Mouse (Mus musculus): Measurements from ENCODE around the gene Klhdc8a. TPM values are rescaled to one million over a fixed set of nuclear protein-coding genes. Genes with fewer than 3 reads are reported as not detected.
A peak's percentile ranks its signal among the peaks of the same experiment; 100 is the strongest.
"Not testable (repeated sequence)": the region's sequence is repeated elsewhere in the genome, so short reads cannot be mapped to it uniquely, and the experiment has no call there.

Klhdc8a gene
- 1 to 10 TPM; 3.0 to 3.3 TPM for total RNA-seq (2021)

DNA sequence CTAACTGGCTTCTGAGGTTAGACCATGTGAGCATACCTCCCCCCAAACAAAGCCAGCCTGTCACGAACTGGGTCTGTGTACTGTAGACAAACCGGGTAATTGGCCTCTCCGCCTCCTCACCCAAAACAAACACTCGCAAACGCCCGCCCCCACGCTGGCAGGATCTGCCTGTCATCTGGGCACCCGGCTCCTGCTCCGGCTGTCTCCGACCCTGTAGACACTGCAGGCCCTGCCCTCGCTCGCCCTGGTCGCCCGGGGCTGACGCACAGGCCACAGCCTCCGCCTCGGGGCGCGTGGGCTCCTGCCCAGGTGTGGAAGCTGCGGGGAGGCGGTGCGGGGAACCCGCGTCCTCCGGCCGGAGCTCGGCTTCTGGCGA is at the start of gene Klhdc8a:
TSS of gene Klhdc8a (plus strand) at position 202 of the 376 bp plus-strand sequence.
- peak; percentile 43 to 50 for DNase-seq

DNA sequence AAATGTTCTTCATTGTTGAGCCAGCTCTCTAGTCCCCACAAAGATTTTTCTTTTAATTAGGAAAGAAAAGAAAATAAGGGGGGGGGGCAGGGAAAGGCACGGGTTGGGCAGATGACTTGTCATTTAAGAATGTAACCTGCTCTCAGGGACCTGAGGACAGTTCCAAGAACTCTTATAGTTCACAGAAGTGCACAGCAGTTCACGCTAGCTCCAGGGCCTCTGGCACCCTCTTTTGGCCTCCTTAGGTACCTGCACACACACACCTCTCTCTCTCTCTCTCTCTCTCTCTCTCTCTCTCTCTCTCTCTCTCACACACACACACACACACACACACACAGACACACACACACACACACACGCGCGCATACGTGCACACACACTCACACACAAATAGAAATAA is 44.0 kb upstream of the Klhdc8a start:
- no peak for DNase-seq

DNA sequence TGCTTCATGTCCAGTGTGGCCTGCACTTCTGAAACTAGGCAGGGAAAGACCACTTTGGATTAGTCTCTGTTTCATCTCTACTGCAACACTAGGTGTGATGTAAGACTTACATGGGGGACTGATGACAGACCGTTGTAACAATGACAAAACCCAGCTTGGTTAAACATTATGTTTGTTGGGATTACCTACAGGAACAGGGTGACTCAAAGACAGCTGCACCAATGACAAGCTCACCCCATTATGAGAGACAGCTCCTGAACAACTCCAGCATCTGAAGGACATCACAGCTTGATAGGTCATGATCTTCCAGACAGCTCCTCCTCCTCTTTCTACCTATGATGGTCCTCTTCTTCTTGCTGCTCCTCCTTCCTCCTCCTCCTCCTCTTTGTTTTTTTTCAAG is 38.1 kb upstream of the Klhdc8a start:
- no peak for DNase-seq

DNA sequence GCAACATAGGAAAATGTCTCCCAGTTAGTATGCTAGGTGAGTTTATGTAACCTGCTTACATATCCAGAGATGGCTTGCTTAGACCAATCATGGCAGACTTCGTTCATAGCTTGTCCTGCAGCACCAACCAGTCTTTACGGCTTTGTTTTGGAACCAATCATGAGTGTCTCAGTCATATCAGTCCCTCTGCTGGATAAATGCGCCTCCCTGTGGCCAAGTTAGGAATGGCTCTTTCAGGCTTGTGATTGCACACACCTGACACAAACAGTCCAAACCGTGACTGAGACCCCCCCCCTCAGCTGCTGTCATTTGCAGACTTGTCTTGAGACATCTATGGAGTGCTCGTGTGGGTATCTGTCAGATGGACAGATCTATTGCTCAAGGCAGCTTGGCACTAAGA is 37.4 kb upstream of the Klhdc8a start:
- no peak for DNase-seq

DNA sequence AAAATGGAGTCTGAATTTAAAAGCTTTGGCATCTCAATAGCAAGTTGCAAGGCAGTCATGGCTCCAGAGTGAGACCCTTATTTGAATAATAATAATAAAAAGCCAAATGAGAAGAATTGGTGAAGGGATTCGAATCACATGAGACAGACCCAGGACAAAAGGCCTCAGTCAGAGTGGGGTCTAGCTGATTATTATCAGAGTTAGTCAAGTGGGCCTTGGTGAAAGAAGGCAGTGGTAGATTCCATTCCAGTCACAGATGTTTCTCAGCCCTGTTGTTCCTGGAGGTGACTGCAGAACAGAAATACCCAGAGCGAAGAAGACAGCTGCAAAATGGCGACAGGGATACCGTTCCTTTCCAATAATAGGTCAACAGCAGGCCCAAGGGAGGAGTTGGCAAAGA is 34.8 kb upstream of the Klhdc8a start:
- no peak for DNase-seq

DNA sequence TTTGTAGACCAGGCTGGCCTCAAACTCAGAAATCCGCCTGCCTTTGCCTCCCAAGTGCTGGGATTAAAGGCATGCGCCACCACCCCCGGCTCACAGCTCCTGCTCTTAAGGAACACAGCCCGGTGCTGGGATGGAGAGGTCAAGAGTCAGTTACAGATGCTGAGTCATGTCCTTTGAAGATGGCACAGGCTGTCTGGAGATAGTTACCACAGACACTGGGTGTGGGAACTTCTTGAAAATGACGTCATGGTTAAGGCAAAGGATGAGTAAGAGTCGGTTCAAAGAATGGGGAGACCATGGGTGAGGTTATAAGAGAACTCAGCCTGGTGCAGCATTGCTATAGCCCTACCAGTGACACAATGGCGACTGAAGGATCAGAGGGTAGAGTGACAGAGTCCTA is 33.8 kb upstream of the Klhdc8a start:
- DNase-seq = no peak

DNA sequence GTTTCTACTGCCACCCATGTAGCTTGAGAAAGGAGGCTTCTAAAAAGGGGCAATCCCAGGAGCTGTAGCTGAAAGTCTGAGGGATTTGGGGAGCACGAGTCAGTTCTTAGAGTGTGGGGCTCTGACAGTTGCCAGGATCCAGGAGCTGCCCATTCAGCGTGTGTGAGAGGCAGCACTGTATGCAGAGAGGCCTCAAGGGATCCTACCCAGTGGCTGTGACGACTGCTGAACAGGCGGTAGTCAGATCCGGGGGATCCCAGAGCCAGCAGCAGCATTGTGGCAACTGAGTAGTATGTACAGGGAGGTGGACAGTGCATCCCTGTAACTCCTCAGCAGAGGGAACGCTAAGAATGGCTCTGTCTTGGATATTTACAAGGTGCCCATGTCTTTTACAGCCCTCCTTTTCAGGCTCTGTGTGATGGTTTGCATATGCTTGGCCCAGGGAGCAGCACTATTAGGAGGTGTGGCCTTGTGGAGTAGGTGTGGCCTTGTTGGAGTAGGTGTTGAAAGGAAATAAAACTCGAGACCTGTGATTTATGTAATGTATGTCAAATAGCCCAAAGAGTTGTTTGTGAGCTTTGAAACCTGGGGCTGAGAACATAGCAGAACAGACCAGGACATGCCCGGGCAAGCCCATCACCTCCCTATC is 33.1 kb upstream of the Klhdc8a start:
- no peak for DNase-seq

DNA sequence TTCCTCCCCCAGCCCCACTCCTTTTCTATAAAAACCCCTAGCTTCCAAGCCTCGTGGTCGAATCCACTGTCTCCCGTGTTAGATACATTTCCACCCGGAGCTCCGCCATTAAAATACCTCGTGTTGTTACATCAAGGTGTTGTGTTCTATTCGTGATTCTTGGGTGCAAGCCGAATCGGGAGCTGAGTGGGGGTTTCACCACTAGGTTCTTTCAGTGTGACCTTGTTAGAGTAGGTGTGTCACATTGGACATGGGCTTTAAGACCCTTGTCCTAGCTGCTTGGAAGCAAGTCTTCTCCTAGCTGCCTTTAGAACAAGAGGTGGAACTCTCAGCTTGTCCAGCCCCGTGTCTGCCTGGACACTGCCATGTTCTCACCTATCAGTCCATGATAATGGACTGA is 32.5 kb upstream of the Klhdc8a start:
- no peak for DNase-seq

DNA sequence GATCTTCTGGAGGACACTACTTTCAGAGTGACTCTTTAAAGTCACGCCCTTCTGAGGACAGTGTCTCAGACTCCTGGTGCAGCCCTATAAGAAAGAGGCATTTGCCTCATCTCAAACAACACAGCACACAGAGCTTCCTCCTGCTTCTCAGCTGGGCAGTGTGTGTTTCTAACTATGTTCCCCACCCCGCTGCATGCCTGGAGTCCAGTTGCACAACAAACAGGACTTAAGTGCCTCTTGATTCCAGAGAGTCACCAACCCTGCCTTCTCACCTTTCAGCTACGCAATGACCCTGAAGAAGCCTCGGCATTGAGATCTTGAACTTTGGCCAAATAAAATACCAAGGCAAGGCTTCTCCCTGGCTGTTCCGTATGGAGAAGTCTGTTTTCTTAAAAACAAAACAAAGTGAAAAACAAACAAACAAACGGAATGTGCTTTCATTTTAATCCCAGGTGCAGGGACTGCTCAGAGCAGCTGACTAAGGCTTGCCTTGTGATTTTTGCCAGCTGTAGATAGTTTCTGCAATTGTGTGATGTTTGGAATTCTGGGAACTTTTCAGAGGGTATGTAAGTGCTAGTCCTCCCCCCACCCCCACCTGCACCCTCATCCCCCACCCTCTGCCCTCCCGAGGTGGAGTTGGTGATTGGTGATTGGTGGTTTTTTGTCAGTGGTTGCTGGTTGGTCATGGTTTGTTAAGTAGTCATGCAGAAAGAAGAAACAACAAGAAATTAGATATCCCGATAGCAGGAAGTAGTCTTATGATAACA is 31.5 kb upstream of the Klhdc8a start:
- no peak for DNase-seq

DNA sequence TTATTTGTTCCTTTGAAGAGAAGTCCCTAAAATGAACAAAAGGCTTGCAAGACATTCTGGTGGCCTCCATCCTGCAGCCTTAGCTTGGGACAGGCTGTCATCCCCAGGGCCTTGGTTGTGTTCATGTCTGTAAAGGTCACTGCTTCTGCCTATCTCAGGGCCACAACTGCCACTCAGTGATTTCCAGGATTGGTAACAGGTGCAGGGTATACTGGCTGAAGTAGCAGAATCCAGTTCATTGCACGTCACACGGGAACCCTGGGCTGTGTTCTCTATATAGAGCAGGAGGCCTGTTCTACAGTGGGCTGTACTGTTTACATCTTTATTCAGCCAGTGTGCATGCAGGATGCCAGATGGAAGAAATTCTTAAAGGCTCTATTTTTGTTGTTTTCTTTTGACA is 30.5 kb upstream of the Klhdc8a start:
- no peak for DNase-seq

DNA sequence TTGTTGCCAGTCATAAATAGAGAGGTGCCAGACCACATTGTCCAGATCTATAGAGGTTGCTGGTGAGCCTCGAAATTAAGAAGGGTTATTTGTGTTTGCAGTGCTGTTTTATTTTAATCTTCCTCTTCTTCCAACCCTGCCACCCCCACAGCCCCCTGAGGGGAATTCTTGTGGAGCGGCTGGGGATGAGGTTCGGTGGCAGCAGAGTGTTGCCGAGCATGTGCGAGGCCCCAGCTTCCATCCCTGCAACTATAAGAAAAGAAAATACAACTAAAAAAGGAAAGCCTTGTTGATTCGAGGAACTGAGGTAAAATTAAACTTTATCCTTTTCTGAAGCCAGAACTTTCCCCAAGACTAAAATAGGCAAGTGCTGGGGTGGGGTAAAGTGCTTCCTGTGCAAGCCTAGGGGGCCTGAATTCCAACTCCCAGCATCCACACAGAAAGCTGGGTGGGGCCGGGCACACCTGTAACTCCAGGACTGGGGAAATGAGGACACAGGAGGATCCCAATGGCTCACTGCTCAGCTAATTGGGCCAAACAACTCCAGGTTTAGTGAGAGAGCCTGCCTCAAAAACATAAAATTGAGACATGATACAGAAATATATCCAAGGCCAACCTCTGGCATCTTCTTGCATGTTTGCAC is 29.9 kb upstream of the Klhdc8a start:
- no peak for DNase-seq

DNA sequence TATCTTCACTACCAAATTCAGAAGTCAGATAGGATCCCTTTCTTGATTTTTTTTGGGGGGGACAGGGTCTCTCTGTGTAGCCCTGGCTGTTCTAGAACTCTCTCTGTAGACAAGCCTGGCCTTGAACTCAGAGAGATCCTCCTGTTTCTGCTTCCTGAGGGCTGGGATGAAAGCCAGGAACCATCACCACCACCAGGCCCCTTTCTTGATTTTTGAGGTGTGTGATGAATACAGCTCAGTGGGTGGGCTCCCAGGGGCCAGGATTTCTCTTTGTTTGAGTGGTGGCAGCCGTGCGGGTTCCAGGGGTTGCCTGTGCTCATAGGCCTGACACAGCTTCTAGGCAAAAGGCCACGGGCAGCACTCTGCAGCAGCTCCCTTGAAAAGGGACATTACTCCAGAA is 27.2 kb upstream of the Klhdc8a start:
- DNase-seq = no peak

DNA sequence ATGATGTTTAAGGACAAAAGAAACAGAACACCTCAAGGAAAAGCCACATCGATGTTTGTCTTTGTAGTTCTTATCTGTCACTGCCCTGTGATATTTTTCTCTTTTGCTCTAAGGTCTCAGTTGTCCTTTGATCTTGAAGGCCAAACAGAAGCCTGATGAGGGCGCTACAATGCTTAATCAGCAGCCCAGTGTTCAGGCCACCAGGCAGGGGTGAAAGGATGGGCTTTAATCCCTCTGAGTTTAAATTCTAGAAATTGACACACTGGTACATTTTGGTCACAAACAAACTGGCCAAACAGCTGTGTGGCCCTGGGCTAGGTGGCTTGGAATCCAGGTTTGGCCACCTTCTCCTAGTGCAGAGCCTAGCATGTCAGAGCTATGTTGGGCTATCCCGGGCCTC is 21.7 kb upstream of the Klhdc8a start:
- no peak for DNase-seq

DNA sequence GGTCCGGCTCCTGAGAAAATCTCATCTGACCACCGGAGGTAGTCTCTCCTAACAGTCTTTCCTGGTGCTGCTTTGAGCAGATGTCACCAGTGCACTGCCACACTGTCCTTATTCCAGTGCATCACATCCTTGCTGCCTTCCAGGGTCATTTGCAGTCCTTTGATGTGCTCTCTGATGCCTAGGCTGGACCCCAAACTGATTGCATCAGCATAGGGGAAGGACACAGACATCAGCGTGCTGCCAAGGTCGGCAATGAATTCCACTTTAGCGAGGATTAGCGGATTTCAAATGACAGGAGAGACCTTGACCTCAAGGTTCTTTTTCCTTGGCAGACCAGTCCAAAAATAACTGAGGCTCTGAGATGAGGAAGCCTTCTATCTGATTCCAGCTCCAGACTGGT is 21.3 kb upstream of the Klhdc8a start:
- DNase-seq = no peak

DNA sequence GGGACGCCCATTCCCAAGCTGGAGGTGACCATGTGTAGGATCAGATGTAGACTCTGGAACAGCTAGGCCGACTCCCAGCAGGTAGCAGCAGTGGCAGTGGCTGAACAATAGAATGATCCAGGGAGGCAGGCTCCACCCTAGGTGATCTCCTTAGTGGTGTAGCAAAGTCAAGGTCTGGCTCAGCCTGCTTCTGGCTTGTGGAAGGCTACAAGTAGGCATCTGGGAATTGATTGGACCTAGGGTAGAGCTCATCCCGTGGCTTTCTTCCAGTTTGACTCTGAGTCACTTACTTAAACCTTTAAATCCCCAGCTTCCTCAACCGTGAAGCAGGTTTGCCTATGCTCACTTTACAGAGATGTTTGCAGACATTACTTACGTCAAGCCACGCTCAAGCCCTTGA is 17.8 kb upstream of the Klhdc8a start:
- not testable (repeated sequence) for DNase-seq

DNA sequence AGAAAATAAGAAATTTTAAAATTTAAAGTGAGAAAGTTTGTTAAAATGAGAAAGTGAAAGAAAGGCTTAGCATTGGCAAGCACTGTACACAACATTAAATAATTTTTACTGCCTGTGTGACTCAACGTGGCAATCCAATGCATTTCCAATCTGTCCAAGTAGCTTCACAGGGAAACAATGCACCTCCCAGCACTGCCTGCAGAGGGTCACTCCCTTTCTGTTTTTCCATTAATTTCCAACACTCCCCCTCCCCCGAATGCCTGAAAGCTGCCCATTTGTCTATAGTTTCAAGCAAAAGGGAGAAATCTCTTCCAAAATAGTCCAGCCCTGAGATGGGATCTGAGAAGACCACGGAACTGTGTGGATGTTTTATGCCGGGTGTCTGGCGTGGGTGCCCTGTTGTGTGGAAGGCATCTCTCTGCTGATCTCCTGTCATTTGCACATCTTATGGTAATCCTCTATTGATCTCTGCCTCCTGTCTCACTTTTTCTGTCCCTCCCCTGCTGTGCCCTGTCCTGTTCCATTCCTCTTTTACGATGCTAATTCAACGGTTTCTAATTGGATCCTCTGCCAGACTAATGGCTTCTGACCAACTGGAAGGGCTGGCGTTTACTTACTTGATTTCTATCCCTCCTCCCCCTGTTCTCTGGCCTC is 16.8 kb upstream of the Klhdc8a start:
- no peak for DNase-seq

DNA sequence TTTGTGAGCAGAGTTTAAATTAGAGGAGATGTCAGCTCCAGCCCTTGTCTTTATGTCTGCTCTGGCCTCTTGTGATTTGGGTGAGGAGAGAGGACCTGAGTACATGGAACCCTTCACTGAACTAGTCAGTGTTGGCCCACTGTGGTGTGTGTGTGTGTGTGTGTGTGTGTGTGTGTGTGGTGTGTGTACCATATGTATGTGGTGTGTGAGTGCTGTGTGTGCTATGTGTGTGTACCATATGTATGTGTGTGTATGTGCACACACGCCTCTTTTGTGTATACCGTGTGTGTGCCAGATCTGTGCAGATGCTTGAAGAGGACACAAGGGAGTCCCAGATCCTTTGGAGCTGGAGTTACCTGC is 16.3 kb upstream of the Klhdc8a start:
- DNase-seq = no peak

DNA sequence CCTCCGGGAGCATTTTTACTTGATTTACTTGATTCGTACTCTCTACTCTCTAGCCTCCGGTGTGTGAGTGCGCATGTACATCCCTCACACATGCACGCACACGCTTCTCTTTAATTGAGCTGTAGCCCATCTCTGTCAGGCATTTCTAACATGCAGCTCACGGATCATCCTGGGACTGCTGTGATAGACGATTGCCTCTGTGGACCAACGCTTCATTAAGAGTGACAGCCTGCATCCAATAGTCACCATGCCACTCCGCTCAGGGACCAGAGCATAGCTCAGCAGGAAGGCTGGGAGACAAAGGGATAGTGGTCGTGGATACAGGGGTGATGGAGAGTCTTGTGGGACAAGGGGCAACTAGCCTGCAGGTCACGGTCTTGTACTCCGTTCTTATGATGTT is 15.4 kb upstream of the Klhdc8a start:
- no peak for DNase-seq

DNA sequence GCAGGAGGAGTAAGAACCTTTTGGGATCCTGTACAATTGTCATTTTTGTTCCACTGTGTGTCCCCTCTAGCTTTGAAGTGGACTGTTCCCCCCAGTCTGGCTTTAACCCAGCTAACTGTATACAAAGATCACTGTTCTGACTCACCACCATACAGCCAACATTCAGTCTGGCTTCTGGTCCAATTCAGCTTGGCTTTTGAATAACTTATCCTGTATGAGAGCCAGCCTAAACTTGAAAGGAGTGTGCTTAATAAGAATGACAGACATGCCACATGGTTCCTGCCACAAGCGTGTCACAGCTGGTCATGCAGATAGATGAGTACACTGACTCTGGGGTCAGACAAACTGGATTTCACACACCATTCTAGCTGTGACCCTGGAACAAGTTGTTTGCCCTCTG is 11.7 kb upstream of the Klhdc8a start:
- no peak for DNase-seq

DNA sequence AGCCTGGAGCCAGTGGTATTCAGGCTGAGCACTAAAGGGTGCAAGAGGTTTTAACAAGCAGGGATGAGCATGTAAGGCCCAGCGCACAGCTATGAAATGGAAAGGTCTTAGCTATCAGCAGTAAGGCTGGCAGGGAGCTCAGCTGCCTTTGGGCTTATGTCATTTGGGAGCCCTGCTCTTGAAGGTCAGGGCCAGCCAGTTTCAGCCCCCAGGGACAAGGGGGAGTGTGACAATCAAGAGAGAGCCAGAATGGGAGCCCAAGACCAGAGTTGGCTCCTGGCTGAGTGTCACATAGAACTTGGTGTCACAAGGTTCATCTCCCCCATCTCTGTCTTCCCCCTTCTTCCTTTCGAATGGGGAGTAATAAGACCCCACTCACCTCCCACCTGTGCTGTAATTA is 11.0 kb upstream of the Klhdc8a start:
- no peak for DNase-seq

DNA sequence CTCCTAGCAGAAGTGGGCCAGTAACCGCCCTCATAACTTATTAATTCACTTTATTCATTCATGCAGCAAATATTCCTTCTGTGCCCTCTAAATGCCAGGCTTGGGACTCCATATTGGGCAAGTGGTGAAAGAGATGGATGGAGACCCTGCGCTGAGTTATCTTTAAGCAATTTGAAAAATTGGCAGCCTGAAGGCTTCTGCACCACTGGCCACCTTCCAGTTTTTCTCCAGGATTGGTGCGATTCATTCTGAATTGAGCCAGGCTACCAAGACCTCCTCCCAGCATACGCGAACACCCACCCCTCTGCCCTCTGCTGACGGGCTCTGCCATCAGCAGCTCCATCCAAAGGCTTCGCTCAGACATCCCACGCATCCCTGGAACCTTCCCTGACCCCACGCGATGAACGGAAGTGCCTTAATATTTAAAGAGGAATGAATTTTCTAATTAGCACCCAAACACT is 10.4 kb upstream of the Klhdc8a start:
- no peak for DNase-seq

DNA sequence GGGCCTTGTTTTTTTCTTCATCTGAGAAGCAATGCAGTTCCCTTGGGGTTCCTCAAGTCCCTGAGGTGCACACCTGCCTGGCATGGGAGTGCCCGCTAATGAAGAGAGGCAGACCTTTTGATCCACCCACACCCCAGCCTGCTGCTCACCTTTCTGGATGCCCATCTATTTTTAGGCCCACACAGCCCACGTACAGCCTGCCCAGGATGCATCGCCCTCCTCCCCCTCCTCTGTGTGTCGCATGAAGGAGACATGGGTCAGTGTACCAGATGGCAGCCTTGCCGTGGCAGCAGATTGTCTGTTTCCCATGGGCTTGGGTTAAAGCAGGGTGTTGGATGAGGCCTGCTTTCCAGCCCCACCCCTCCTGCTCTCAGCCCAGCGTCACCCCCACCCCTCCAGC is 8.5 kb upstream of the Klhdc8a start:
- no peak for DNase-seq

DNA sequence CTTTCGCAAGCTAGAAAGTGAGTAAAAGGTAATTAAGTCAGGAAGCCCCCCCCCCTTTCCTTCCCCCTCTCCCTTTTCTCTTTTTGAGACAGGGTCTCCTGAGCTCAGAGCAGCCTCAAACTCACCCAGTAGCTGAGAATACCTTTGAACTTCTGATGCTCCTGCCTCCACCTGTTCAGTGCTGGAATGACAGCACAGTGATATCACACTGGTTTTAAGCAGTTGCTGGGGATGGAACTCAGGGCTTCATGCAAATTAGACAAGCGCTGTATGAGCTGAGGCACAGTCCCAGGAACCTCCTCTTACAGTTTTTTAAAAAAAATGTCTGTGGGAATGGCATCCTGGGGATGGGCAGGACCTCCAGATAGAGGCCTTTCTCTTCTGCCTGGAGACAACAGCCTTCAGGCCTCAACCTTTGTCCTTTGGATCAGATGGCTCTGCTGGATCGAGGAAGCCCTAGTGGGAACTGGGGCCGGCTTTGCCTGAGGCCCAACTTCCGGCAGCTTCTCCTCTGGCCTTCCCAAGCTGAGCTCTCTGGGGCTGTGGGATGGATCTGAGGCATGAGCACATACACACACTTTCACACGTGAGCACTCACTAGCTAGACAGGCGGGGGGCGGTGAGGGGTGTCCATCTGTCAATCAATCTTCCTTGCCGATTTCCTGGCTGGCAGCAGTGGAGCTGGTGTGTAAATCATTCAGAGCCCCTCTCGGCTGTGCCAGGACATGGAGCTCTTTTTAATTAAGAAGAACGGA is 7.3 kb upstream of the Klhdc8a start:
- no peak for DNase-seq
